Mouse (Mus musculus): ENCODE measurements around the gene Rbms3. TPM values are rescaled to one million over a fixed set of nuclear protein-coding genes. Genes with fewer than 3 reads are reported as not detected.

Rbms3 gene
- total RNA-seq, 2 experiments from 2014 or later, result not detected

DNA sequence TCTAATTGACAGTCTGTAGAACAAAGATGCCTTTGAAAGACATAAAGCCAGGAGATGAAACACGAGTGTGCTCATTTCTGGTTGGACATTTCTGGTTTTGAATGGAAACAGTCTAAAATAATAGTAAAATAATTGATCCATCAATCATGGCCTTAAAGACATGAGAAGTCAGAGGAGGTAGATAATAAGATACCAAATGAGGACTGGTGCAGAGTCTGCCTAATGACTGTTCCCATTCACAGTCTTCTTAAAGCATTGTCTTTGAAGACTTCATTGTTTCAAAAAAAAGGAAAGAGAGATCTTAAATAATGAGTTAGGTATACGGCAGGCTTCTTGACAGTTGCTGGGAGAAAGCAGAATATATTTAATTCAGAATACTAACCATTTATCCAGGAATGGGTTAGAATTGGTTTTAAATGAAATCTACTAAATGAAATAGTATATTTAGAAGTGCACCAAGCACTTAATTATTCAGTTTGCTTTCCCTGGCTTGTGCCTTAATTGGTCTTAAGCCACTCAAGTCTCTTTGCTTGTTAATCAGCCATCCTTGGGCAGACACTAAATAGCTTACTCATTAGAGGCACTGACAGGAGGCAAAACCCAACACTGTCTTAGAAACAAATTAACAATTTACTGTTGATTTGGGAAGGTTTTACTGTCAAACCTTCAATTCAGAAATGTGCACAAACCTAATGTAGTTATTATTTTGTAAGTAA, 834.3 kb downstream of the Rbms3 start:
- ATAC-seq (replicated peaks; ENCODE audit: poor library complexity), result no peak

DNA sequence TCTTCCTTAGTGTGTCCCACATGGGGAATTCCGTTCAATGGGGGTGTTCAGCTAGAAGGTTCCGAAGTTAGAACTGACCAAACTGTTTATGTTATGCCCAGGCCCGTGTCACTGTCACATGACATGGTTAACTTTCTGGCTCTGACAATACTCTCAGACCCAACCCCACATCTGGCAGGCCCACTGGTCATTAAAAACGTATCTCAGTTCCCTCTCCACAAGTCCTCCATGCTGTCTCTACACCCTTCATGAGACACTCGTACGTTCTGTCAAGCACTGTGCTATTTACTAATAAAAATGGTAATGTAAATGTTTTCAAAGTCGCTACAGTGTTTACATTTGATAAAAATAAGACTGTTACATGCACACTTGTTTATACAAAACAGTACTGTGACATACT, 837.9 kb downstream of the Rbms3 start:
- ATAC-seq (replicated peaks; ENCODE audit: poor library complexity), result no peak

DNA sequence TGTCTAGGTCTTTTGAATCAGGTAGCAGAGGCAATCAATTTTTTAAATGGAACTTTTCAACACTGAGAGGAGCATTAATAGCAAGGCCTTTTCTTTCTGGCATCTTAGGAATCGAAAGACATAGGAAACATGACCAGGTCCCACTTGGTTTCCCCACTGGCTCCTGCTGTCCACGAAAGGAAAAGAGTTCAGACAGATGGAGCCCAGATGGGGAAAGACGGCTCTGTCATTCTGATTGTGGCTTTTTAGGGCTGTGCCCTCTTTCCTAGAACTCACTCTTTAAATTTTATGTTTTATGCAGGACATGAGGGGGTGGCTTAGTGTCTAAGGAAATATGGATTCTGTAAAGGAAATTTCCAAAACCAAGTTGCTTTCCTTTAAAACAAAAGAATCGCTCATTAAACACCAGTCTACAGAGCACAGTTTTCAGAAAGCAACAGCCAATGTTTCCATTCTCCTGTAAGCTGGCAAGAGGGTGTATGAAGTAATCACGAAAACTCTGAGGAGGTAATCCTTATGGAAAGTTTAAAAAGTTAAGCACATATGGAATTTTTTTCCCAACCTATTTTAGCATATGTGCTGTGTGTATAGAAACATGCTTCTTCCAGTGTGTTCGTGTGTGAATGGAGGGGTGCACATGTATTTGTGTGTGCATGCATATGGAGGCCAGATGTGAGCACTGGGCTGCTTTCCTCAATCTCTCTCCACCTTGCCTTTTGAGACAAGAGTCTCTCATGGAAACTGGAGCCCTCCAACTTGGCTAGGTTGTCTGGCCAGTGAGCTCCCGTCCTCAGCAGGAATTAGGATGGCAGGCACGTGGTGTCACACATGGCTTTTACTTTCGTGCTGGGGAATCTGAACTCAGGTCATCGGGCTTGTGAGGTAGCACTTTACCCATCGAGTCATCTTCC, 843.3 kb downstream of the Rbms3 start:
- ATAC-seq (replicated peaks; ENCODE audit: poor library complexity), result no peak

DNA sequence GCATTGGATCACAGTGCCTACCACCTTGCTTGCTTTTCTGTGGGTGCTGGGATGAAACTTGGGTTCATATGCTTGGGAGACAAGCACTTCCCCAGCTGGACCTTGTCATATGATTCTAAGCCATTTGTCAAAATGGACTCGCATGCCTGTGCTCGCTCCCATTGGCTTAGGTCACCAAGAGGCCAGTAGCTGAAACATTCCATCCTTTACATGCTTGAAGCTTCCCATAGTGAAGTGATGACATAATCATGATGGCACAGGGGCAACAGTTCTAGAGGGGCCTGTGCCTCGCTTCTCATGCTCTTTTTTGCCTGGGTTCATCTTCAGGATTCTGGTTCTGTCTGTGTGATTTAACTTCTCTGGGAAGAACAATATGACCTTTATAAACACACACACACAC, 857.9 kb downstream of the Rbms3 start:
- ATAC-seq (replicated peaks; ENCODE audit: poor library complexity), result no peak

DNA sequence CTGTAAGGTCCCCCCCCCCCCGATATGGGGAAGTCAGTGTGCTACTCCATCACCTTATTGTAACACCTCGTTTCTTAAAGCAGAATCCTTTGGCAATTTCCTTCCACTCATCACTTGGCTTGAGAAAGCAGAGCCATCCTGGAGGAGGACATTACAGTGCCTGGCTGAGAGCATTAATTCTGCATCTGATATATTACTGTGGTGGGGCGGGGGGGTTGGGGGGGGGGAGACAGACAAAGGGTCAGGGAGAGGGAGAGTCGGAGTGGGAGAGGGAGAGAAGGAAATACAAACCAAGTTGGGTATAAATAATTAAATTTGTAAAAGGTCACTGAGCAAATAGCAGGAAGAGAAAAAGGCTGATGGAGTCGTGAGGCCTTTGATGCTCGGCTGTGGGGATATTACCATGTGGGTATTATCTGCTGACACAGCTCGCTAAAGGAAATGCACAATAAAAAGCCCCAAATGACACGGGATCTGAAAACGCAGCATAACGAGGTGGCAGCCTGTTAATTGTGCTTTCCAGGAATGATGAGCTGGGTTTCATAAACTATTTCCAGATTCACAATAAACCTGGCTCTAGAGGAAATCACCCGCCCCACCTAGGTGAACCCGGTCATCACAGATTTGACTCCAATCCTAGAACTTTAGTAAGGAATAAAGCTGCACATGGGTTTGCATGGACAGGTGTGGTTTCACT, 860.2 kb downstream of the Rbms3 start:
- ATAC-seq (replicated peaks; ENCODE audit: poor library complexity), result no peak

DNA sequence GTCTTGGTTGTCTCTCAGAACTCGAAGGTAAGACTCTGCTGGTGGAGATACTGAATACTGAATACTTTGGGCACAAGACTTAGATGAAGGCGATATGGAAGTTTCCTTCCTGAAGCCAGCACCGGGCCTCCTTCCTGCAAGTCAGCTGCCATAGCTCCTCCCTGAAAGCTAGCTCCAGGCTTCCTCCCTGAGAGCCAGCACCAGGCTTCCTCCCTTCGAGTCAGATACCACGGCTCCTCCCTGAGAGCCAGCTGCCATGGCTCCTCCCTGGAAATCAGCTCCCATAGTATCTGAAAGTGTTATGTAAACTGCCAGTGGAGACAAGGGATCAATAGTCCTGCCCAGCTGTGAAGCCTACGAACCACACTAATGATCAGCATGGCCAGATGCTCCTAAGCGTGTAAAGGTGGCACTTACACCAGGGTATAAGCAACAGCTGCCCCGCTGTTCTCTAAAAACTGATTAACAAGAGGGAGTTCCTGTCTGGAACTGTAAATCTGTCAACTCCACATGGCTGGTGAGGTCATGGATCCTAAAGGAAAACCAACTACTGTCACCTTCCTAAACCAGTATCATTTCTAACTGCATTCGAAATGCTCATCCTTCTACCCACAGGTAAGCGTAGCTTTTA, 867.2 kb downstream of the Rbms3 start:
- ATAC-seq (replicated peaks; ENCODE audit: poor library complexity), result no peak

DNA sequence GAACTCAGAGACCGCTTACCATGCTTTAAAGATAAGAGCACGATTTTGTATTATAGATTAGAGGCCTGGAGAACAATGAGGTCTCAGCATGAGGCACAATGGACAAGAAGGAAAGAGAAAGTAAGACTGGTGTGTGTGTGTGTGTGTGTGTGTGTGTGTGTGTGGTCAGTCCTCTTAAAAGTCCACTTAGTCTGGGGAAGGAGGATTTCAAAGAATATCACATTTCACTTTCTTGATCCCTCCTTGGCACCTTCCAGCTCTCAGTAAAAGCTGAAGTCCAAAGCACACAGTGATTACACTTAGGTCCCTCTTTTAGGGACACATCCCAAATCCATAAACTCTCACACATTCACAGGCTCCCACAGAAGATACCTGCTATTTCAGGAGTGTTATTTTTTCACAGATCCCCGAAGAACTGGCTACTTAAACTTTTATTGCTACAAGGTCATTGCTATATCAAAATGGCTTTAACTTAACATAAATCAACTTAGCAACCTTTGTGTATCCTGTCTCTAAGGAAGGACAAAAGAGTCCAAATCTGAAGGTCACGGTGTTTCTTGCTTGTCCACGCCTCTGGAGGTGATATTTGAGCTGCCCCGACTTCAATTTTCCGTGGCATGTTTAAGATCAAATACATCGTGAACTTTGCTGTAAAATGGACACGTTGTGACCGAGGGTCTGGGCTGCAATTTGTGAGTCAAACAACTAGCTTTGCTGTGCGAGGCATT, 880.7 kb downstream of the Rbms3 start:
- no peak for ATAC-seq (replicated peaks; ENCODE audit: poor library complexity)

DNA sequence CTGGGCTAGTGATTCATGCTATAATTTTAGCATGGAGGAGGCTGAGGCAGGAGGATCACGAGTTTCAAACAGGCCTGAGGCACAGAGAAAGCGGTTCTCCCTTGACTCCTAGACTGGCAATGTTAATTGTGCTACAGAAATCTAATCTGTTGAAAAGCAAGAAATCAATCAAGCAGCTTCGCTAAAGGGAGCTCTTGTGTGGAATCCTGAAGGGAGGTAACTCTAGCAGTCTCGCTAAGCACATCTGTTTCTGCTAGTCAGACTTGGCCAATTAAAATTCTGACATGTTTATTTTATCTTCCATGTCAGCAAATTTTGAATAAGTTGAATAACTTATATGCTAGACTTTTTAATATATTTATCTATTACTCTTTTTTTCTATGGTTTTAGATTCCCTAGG, 881.4 kb downstream of the Rbms3 start:
- ATAC-seq (replicated peaks; ENCODE audit: poor library complexity), result no peak

DNA sequence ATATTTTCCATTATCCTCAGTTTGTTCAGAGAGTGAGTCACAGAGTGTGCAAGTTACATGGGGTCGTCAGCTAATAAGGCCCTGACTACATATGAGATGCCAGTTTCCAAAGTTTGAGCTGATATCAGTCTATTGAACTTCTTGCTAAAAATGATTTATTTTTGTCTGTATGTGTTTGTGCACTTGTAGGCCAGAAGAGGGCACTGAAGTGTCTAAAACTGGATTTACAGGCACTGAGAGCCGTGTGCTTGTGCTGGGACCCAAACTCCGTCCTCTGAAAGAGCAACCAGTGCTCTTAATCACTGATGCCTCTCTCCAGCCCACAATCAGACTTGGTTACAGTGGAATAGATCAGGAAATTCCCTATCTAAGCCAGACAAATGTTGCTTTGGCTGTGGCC, 882.8 kb downstream of the Rbms3 start:
- ATAC-seq (replicated peaks; ENCODE audit: poor library complexity), result peak; percentile 54; the same call in 1 of the 2 replicates

DNA sequence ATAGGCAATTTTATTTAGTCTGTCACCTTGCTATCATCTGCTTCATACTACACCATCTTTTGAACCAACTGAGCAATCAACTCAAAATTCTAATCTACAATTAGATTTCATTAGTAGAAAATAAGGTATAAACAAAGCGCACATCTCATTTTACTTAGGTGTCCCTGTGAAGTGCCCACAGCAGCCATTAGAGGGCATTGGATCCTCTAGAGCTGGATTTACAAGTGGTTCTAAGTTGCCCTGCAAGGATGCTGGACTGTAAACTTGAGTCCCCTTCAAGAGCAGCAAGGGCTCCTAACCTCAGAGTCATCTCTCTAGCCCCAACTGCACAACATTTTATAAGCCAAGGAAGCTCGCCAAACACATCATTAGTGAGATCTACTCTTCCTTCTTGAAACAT, 891.9 kb downstream of the Rbms3 start:
- ATAC-seq (replicated peaks; ENCODE audit: poor library complexity), result no peak

DNA sequence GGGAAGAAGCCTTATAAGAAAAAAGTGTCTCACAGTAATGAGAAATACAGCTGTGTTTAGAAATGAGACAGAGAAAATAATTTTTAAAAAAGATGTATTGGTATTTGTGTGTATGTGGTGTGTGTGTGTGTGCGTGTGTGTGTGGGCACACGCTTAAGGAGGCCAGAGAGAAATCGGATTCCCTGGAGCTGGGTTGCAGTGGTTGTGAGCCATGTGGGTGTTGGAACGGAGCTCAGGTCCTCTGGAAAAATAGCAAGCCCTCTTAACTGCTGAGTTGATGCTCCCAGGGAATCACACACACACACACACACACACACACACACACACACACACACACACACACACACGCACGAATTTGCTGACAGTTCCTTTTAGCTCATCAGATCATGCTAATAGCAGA, 900.5 kb downstream of the Rbms3 start:
- no peak for ATAC-seq (replicated peaks; ENCODE audit: poor library complexity)

DNA sequence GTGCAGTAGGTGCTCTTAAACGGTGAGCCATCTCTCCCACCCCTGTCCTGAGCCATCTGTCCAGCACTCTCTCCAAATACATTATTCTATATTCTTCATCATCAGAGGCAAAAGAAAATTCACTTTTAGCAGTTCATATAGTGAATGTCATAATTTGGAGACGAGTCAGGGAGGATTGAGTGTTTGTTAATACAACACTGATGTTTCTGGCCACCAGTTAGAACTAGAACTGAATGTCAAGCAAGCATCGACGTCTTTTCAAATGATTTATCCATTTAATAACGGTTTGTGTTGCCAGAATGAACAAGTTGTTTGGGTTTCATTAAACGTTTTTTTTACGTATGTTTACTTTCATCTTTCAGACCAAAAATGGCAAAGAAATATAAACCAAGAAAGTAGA, 901.1 kb downstream of the Rbms3 start:
- no peak for ATAC-seq (replicated peaks; ENCODE audit: poor library complexity)

DNA sequence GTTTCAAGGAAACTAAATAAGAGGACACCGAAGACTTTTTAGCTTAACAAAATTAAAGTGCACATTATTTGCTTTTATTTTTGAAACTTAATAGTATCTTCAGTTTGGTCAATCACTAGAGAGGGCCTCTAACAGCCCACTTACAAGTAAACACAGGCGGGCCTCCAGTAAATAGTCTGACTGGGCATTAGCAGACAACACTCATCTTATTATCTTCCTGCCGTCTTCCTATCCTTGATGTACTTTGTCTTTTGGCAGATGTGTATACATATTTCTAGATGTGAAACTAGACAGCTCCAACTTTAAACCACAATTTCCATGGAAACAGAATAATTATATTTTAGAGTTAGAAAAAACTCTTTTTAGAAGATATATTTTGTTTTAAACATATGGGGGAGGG, 901.6 kb downstream of the Rbms3 start:
- ATAC-seq (replicated peaks; ENCODE audit: poor library complexity), result no peak

DNA sequence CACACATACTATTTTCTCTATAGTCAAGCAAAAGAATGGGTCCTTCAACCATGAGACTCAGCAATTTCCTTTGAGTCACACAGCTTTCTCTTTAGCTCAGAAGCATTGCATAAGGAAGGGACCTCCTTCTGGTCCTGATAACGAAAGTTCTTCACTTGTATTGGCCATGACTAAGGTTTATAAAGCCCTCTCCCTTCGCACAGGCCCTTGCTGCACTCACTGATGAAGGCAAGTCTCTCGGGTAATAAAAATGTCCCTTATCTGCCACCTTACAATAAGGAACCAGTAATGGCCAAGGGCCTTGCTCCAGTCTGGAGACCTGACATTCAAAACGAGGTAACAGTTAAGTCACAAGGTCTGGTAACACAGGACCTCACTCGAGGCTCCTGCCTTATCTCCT, 905.1 kb downstream of the Rbms3 start:
- no peak for ATAC-seq (replicated peaks; ENCODE audit: poor library complexity)

DNA sequence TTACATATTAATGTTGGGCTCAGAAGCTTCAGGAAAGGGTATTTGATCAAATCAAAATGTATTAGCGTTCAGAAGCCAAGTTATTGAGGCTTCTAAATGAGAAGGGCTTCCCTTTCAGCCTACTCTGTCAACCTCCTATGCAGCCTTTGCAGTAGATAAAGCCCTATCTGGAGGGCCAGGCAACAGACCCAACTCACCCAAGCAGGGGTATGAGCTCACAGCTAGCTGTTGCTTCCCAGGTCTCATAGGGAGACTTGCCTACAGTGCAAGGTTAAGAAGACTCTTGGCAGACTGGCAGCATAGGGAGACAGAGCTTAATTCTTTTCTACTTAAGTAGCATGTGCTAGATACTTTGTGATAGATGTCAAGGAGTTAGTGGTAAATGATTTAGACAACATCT, 926.6 kb downstream of the Rbms3 start:
- no peak for ATAC-seq (replicated peaks; ENCODE audit: poor library complexity)

DNA sequence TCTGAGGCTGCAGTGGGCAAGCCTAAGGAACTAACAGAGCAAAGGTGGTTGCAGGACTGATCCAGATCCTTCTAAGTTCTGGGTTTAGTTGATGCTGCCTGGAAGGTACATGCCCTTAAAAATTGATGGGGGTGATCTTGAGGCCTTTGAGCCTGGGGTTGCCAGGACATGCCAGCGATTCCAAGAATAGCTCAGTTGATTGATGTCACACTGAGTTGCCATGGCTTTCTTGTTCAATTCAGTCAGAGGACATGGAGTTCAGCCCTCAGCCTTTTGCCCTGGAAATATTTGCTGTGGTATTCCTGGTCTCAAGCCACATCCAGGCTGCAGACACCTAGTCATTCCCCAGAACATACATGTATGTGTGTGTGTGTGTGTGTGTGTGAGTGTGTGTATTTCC, 927.1 kb downstream of the Rbms3 start:
- ATAC-seq (replicated peaks; ENCODE audit: poor library complexity), result no peak

DNA sequence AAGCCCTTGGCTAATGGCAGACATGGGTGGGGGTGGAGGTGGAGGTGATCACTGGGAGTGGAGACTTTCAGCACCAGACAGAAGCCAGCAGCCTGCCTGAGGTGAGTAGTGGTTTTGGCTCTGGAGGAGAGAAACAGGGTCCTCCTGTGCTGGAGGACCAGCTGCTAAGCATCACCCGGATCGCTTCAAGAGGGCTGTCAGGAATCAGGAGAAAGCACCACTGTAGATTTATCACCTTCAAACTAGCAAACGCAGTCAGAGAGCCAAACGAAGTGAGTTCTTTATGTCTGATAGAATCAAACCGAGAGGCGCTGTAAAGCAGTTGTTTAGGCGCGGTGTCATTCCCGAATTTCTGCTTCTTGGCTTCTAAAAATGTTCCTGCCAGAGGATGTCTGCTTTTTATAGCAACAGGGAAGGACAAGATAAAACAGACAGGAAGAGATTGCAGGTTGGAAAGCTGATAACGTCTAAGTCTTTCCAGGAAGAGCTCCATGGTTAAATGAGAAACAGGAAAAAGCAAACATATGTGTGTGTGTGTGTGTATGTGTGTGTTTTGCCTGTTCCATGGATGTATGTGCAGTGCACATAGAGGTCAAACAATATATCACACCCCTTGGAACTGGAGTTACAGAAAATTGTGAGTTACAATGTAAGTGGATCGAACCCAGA, 928.1 kb downstream of the Rbms3 start:
- ATAC-seq (replicated peaks; ENCODE audit: poor library complexity), result no peak

DNA sequence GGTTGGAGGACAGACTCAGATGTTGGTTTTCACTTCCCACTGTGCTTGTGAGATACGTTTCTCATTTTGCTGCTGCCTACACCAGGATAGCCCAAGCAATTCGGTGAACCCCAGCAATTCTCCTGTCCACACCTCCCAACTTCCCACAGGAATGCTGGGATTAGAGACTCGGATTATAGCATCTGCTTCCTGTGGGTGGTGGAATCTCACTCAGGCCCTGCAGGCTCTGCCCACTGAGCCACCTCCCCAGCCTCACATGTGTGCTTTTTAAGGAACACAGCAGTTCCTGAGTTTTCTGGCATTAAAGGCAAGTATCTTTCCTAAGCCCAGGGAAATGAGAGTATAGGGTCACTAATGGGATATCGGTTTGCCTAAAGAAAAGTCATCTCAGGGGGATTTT, 941.1 kb downstream of the Rbms3 start:
- no peak for ATAC-seq (replicated peaks; ENCODE audit: poor library complexity)

DNA sequence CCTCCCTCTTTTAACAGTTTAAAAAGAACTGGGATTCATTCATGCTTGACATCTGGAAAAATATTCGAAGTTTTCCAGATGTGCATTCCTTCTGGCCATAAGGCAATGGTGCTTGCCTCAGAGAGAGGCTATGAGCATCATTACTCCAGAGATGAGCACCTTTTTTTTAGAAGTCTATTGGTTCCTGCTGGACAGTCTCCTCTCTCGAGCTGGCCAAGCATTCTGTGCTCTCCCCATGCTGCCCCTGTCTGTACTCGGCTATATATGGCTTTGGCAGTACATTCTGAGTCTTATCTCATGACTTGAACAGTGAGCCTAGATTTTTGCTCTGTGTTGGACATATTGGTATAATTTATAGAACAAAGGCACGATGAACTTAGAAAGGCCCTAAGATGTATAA, 952.6 kb downstream of the Rbms3 start:
- no peak for ATAC-seq (replicated peaks; ENCODE audit: poor library complexity)

DNA sequence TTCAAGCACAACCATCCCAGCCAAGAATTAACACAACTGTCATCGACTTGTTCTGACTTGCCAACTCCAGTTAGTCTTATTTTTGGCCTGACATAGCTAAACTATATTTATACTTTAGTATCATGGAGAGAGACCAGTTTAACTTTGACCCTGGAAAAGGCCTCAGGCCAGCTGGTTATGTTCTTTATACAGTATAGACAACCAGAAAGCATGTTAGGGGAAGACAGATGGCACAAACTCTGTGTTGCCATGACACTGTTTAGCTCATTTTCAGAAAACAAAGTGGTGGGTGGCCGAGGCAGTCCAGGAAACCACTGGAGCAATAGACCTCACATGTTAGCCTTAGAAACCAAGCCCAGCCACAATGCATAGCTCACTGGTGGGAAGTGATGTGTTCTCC, 953.3 kb downstream of the Rbms3 start:
- ATAC-seq (replicated peaks; ENCODE audit: poor library complexity), result no peak
